Mouse (Mus musculus) midbrain, embryonic 16.5 days (tissue): ENCODE results near the gene Bag5. TPM values are rescaled to one million over a fixed set of nuclear protein-coding genes. Genes with fewer than 3 reads are reported as not detected.

Experiments
- ATAC-seq: fragments of 200-750 bp; cut with Nextera tagmentation; 2 replicates; pipeline ENCODE4 v1.8.0; 2017; ENCODE audit warnings: moderate TSS enrichment
- H3K27ac ChIP-seq: fragments of 300-500 bp; sonication (generic); 2 replicates; pipeline ENCODE4 v1.5.1; 2014; ENCODE audit warnings: mild to moderate bottlenecking, low read length, mixed read lengths
- H3K27me3 ChIP-seq: fragments of 300-500 bp; sonication (generic); 2 replicates; pipeline ENCODE4 v1.6.1; 2014; ENCODE audit warnings: low read depth, low read length, mixed read lengths; ENCODE audit not compliant: control insufficient read depth, insufficient read depth
- H3K36me3 ChIP-seq: fragments of 300-500 bp; sonication (generic); 2 replicates; pipeline ENCODE4 v1.6.1; 2014; ENCODE audit warnings: mild to moderate bottlenecking, low read length, moderate library complexity, mixed read lengths; ENCODE audit not compliant: control insufficient read depth, insufficient read depth
- H3K4me1 ChIP-seq: fragments of 300-500 bp; sonication (generic); 2 replicates; pipeline ENCODE4 v1.6.1; 2014; ENCODE audit warnings: mild to moderate bottlenecking, low read length, mixed read lengths; ENCODE audit not compliant: control insufficient read depth, insufficient read depth
- H3K4me2 ChIP-seq: fragments of 300-500 bp; sonication (generic); 2 replicates; pipeline ENCODE4 v1.6.1; 2014; ENCODE audit warnings: mild to moderate bottlenecking, low read length, mixed read lengths
- H3K4me3 ChIP-seq: fragments of 300-500 bp; sonication (generic); 2 replicates; pipeline ENCODE4 v1.5.1; 2014; ENCODE audit warnings: low read depth, mild to moderate bottlenecking, low read length, moderate library complexity, mixed read lengths
- H3K9ac ChIP-seq: fragments of 300-500 bp; sonication (generic); 2 replicates; pipeline ENCODE4 v1.6.1; 2014; ENCODE audit warnings: low read depth, low read length, mixed read lengths
- H3K9me3 ChIP-seq: fragments of 300-500 bp; sonication (generic); replicated peaks from 2 replicates; pipeline ENCODE4 v1.6.1; 2014; ENCODE audit warnings: mild to moderate bottlenecking, low read length, mixed read lengths; ENCODE audit not compliant: control insufficient read depth, poor library complexity, severe bottlenecking
- WGBS: fragments of 180-500 bp; shearing (Covaris S2); extraction: QIAGEN DNeasy Blood & Tissue Kit; methylation state at CpG from one replicate; pipeline ENCODE4 v1.1.7; 2014; 5-methylcytosine and 5-hydroxymethylcytosine counted together
- polyA plus RNA-seq: library from polyadenylated mRNA; unstranded; fragments of >200 nt; fragmentation: Nextera tagmentation; extraction: Ambion mirVana; gene quantifications from 2 replicates; pipeline ENCODE4 v1.2.1, GENCODE M21; 2015

The Bag5 gene
- 70.4 and 71.8 TPM in 2 replicates for polyA plus RNA-seq

DNA sequence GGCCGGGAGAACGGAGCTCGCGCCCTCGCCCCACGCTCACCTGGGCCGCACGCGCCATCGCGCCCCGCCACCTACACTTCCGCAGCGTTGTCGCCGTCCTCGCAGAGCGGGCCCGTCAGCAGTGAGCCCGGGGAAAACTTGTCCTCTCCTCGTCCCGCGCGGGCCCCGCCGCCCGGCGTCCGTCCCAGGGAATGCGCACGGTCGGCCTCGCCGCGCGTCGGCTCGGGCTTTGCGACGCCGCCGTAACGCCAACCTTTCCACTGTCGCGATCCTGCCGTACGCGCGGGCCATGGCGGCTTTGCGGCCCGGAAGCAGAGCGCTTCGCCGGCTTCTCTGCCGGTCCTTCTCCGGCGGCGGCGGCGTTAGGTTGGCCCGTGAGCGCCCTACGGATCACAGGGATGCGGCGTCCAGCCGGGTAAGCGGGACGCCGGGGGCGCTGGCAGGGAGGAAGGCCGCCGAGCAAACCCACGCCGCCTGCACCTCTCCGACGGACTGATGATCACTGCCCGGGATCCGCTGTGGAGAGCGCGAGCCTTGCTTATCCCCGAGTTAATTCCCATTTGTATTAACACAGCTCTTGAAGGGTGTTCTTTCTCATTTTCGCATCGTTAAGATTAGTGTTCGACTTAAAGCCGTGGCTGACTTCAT lies at the start of gene Bag5, which contains the start of gene Apopt1:
TSS of gene Bag5 (minus strand) at position 254 of the 648 bp plus-strand sequence.
TSS of gene Apopt1 (plus strand) at position 258 of the 648 bp plus-strand sequence.
- ATAC-seq: peak; percentile 96
- H3K27ac ChIP-seq: peak within 1 kb of the TSS; percentile 91
- no peaks in the 10 kb centered on the region for H3K27me3 ChIP-seq
- H3K4me3 ChIP-seq: peak within 1 kb of the TSS; percentile 100
- peak within 1 kb of the TSS; percentile 95 for H3K9ac ChIP-seq
- WGBS: under 1% methylated on average over 70 of the region's 86 CpGs
- H3K4me1 ChIP-seq: peaks cover 20% of the 10 kb centered on the region
- H3K4me2 ChIP-seq: peak within 1 kb of the TSS; percentile 83
- no peaks in the 10 kb centered on the region for H3K9me3 ChIP-seq
- H3K36me3 ChIP-seq: peaks cover 20% of the 10 kb centered on the region

GRCm38 (mm10) chr12:111760306-111760908 lies 47.4 kb upstream of the Bag5 start:
- peak overlapping the region; percentile 35; the same call in 1 of the 2 replicates for H3K9ac ChIP-seq
- H3K36me3 ChIP-seq: 0 out of 2 replicates have a peak, but pooled peaks cover 3% of the 10 kb centered on the region
- no peaks in the 10 kb centered on the region for H3K27me3 ChIP-seq
- WGBS: 69% methylated on average over 7 of the region's 7 CpGs
- peaks cover 31% of the 10 kb centered on the region for H3K4me1 ChIP-seq
- H3K4me3 ChIP-seq: peak overlapping the region; percentile 99
- peak overlapping the region; percentile 97 for H3K4me2 ChIP-seq
- no peak for ATAC-seq
- H3K9me3 ChIP-seq: no peaks in the 10 kb centered on the region
- peak overlapping the region; percentile 32; the same call in 1 of the 2 replicates for H3K27ac ChIP-seq

DNA sequence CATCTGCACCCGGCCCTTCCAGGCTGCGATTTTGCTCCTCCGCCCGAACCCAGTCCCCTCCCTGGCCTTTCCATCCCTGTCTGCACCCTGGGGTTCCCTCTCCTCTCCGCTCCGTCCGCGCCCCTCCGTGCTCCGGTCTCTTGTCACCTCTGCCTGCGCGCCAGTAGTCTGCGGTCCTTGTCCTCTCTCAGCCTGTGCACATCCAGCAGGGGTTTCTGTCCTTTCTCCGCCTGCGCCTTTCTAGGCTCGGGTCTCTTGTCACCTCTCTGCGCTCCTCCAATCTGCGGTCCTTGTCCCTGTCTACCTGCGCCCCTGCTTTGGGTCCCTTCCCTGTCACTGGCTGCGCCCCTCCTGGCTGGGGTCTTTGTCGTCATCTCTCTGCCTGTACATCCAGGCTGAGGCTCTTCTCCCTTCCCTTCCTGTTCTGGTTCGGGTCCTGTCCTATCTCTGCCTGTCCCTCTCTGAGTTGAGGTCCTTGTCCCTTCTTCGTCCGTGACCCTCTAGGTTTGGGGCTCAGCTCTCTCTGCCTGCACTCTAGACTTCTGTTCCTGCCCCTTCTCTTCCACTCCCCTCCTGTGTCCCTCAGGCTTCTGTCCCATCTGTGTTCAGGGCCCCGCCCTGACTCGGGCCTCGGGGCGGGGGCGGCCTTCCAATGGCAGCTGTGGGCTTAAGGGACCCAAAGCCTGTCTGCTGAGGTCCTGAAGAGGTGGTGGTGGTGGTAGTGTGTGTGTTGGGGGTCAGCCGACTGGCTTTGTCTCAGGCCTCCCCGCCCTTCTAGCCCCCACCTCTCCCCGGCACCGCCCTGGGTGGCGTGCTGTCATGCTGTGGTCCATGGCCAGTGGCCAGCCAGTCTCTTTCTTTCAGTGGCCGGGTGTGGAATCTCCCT lies 46.4 kb upstream of the Bag5 start:
- H3K9me3 ChIP-seq: no peaks in the 10 kb centered on the region
- H3K4me3 ChIP-seq: peak overlapping the region; percentile 99
- 0 out of 2 replicates have a peak, but pooled peaks cover 3% of the 10 kb centered on the region for H3K36me3 ChIP-seq
- under 1% methylated on average over 35 of the region's 35 CpGs for WGBS
- peak overlapping the region; percentile 97 for H3K4me2 ChIP-seq
- peak; percentile 66 for ATAC-seq
- peak overlapping the region; percentile 99 for H3K9ac ChIP-seq
- peak overlapping the region; percentile 99 for H3K27ac ChIP-seq
- H3K4me1 ChIP-seq: peaks cover 30% of the 10 kb centered on the region
- no peaks in the 10 kb centered on the region for H3K27me3 ChIP-seq

DNA sequence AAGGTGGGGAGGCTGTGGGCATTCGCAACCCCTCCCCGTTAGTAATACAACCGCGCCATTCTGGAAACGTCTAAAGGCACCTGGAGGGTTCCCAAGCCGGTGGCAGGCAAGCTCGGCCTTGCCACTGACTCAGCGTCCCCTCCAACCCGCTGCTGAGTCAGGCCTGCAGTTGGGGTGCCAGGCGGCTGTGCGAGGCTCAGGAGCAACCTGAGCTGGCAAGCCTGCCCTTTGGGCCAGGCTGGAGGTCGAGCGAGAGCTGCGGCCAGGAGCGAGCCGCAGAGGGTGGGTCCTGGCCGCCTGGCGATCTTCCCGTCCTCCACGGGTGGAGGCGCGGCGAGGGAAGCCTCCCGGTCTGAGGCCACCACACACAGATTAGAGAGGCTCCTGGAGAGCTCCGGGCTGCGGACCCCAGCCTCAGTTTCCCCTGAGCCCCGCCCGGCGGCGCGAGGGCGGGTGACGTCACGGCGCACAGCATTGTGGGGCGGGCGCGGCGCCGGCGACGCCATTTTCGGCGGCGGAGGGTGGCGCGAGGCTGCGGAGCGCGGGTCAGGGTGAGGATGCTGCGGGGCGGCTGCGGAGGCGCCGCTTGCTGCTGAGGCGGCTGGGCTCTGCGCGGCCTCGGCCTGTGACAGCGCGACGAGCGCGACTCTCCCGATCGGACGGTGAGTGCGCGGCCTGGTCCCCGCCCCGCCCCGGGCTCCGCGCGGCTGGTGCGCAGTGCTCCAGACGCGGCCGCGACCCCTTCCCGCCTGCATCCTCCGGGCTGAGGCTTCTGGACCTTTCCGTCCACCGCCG lies 45.5 kb upstream of the Bag5 start, which contains the start of gene Klc1:
TSS of gene Klc1 (plus strand) at position 469 of the 795 bp plus-strand sequence.
- Histone ChIP-seq H3K27ac (peak within 1 kb of the TSS; percentile 99), H3K4me3 (peak within 1 kb of the TSS; percentile 99), H3K4me2 (peak within 1 kb of the TSS; percentile 97), H3K9me3 (no peaks in the 10 kb centered on the region), H3K27me3 (no peaks in the 10 kb centered on the region), H3K4me1 (peaks cover 30% of the 10 kb centered on the region), H3K36me3 (0 out of 2 replicates have a peak, but pooled peaks cover 3% of the 10 kb centered on the region), H3K9ac (peak within 1 kb of the TSS; percentile 99)
- WGBS: under 1% methylated on average over 55 of the region's 85 CpGs
- peak; percentile 72 for ATAC-seq

DNA sequence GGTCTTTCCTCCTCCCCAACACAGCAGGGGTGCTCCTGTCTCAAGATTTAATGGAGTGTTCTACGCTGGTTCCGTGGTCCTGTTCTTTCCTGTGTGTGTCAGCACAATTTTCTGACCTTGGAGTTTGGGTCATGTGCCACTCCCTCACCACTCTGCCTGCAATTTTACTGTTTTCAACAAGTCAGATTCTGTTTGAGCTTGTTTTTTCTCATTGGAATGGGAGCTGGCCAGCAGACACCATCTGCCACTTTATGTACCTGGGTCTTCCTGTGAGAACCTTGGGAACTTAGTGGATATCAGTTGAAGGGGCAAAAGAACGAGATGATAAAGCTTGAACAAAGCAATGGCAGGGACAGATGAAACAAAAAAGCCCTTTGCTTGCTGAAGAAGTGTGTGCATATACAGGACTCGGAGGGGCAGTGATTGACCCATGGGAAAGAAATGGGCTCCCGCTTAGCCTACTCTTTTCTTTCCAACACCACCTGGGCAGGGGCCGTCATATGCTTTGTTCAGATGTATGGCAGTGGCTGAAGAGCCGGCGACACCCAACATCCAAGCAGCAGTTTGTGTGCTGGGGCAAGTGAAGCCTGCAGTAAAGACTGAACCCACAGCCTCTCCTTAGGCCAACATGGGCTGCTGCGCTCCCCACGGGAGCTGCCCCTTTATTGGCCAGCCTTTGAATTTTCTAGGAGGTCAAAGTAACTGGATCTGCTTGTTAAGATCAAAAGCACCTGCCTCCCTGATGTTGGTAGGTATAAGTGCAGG lies 44.7 kb upstream of the Bag5 start:
- H3K9me3 ChIP-seq: no peaks in the 10 kb centered on the region
- H3K4me3 ChIP-seq: peak overlapping the region; percentile 99
- H3K36me3 ChIP-seq: no peaks in the 10 kb centered on the region
- peak overlapping the region; percentile 97 for H3K4me2 ChIP-seq
- H3K4me1 ChIP-seq: peaks cover 28% of the 10 kb centered on the region
- H3K27me3 ChIP-seq: no peaks in the 10 kb centered on the region
- H3K9ac ChIP-seq: peak overlapping the region; percentile 99
- WGBS: 44% methylated on average over 10 of the region's 10 CpGs
- peak overlapping the region; percentile 99 for H3K27ac ChIP-seq
- ATAC-seq: 0 out of 2 replicates have a peak, but pooled peaks have one; percentile 2

- H3K4me2 ChIP-seq: no peak overlapping the region
- peaks cover 24% of the 10 kb centered on the region for H3K4me1 ChIP-seq
- no peak overlapping the region for H3K9ac ChIP-seq
- H3K36me3 ChIP-seq: no peaks in the 10 kb centered on the region
- H3K27me3 ChIP-seq: no peaks in the 10 kb centered on the region
- no peak overlapping the region for H3K4me3 ChIP-seq
- no peaks in the 10 kb centered on the region for H3K9me3 ChIP-seq
- no peak overlapping the region for H3K27ac ChIP-seq
- 53% methylated on average over 5 of the region's 5 CpGs for WGBS
- no peak for ATAC-seq
Observed at GRCm38 (mm10) chr12:111756698-111757082, 43.6 kb upstream of the Bag5 start.

DNA sequence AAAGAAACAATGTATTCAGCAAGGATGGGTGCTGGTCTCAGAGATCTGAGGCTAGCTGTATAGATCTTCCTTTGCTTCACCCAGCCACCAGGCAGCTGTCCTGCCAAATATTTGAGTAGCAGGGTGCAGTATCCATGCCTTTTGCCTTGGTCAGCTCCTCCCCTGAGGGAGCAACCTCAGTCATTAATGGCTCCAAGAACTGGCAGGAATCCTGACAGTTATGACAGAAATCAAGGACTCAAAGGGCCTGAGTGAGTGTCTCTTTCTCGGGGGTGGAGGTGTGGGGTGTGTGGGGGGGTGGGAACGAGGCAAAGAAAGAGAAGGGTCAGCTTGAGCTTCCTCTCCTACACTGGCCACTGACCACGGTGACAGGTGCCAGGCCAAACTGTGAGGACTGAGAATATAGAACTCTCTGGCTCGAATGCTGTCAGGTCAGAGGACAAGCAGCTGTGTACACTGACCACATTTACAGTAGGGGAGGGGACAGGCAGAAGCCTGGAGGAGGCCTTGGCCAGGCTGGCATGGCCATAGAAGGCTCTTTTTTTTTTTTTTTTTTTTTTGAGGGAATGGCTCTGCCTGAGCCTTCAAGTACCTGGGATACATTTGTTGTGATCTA lies 43.1 kb upstream of the Bag5 start:
- Histone ChIP-seq H3K4me3 (no peak overlapping the region), H3K36me3 (no peaks in the 10 kb centered on the region), H3K9ac (no peak overlapping the region), H3K9me3 (no peaks in the 10 kb centered on the region), H3K27ac (no peak overlapping the region), H3K27me3 (no peaks in the 10 kb centered on the region), H3K4me2 (no peak overlapping the region), H3K4me1 (peaks cover 22% of the 10 kb centered on the region)
- no peak for ATAC-seq
- WGBS: 54% methylated on average over 4 of the region's 4 CpGs
